Mouse (Mus musculus) ovary, postnatal 14 days (tissue): Measurements from ENCODE around the gene Cd55.
A peak's percentile ranks its signal among the peaks of the same experiment; 100 is the strongest.
"Not testable (repeated sequence)": the region's sequence is repeated elsewhere in the genome, so short reads cannot be mapped to it uniquely, and the experiment has no call there.

Source experiments
- DNase-seq: peaks from one replicate; pipeline ENCODE4 v3.0.0; 2022; ENCODE audit warnings: low spot score

Cd55 gene

GRCm38 (mm10) chr1:130422664-130423111, 39.9 kb downstream of the Cd55 start, which contains the start of gene Cd55b:
Cd55b (minus strand) TSS chr1:130423009.
- DNase-seq: peak; percentile 37

DNA sequence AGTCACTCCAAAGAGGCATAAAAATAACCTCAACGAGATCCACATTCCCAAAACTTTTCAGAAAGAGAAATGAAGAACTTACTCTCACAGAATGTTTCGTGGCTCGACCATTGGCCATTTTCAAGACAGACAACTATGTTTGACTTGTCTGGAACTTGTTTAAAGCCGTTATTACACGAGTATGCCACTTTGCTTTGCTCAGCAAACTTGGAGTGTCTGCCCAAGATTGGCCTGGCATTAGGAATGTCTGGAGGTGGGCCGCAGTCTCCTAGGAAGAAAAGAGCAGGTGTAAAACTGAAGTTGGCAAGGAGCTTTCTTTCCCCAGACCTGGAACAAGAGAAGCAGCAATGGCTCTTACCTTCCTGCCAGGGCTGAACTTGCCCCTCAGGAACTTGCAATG, 40.5 kb downstream of the Cd55 start:
- not testable (repeated sequence) for DNase-seq

DNA sequence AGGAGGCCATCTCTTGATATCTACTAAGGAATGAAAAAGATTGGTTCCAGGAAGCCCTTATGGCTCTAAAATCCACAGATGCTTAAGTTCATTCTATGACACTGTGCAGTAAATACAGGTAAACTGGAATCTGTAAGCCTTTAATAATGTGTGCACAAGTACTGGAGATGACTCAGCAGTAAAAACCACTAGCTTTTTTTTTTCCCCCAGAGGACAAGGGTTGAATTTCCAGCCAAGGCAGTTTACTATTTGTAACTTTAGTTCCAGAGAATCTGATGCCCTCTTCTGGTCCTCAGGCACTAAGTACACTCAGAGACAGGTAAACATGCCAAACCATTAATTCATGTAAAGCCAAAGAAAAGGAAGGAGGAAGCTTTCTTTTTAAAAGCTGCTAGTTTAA, 65.4 kb downstream of the Cd55 start:
- DNase-seq: not testable (repeated sequence)
